Mouse (Mus musculus) small intestine, adult 2 months (tissue): ENCODE data around the gene Tmem177.

Experiments
- CTCF ChIP-seq: fragments of 200-500 bp; IDR thresholded peaks from 2 replicates; pipeline ENCODE4 v1.5.1; 2012; ENCODE audit warnings: low read depth, mild to moderate bottlenecking, control low read depth, inconsistent platforms, low read length, moderate library complexity, mixed read lengths; ENCODE audit not compliant: insufficient replicate concordance, insufficient read length; ENCODE audit errors: extremely low read depth
- POLR2A ChIP-seq: fragments of 200-500 bp; IDR thresholded peaks from 2 replicates; pipeline ENCODE4 v1.6.1; 2012; ENCODE audit warnings: low read depth, mild to moderate bottlenecking, control low read depth, inconsistent platforms, low read length, moderate library complexity

GRCm38 (mm10) chr1:119950086-119950485 lies 37.1 kb upstream of the Tmem177 start:
- TF ChIP-seq POLR2A (no peak), CTCF (no peak)
